Mouse (Mus musculus) spleen, adult 2 months (tissue): ENCODE results near the gene Gm49396.

Experiments
- CTCF ChIP-seq: fragments of 200-500 bp; IDR thresholded peaks from 2 replicates; pipeline ENCODE4 v1.5.1; 2011; ENCODE audit warnings: mild to moderate bottlenecking, inconsistent platforms; ENCODE audit not compliant: insufficient read depth, insufficient read length, insufficient replicate concordance; ENCODE audit errors: extremely low read depth
- POLR2A ChIP-seq: fragments of 200-500 bp; IDR thresholded peaks from 2 replicates; pipeline ENCODE4 v1.6.1; 2011; ENCODE audit warnings: low read depth, low read length, inconsistent platforms

GRCm38 (mm10) chr7:30526399-30526798, 36.7 kb upstream of the Gm49396 start:
- no peak for TF ChIP-seq CTCF
- TF ChIP-seq POLR2A: no peak
